Mouse (Mus musculus) adrenal gland, postnatal 36 days (tissue): ENCODE measurements around the gene 2210011C24Rik. TPM values are rescaled to one million over a fixed set of nuclear protein-coding genes. Genes with fewer than 3 reads are reported as not detected.

Experiments
- DNase-seq, 2 experiments: peaks; one replicate each; pipeline ENCODE4 v3.0.0; 2021; ENCODE audit warnings: mixed read lengths in 1 of 2
- long read RNA-seq, 2 experiments: library from polyadenylated mRNA; stranded (forward); transcript quantifications; one replicate each; pipeline ENCODE4 v2.0.0; 2021; ENCODE audit warnings: borderline sequencing depth in 2 of 2
- total RNA-seq, 2 experiments: library from RNA; stranded (reverse); gene quantifications; 2 replicates each; pipeline ENCODE4 v1.2.3; 2021

The 2210011C24Rik gene
- not detected for total RNA-seq
- long read RNA-seq, experiment 1: 0 reads
- long read RNA-seq, experiment 2: 0 reads

- peak in 1 of 2 experiments; percentile 31 for DNase-seq
Observed at GRCm38 (mm10) chr8:84011705-84012498, at the start of gene 2210011C24Rik. Gene 2210011C24Rik (minus strand): TSS chr8:84012171.

GRCm38 (mm10) chr8:84060245-84060644 is 48.3 kb upstream of the 2210011C24Rik start:
- DNase-seq: no peak

- no peak for DNase-seq
Observed at GRCm38 (mm10) chr8:84059226-84059625, 47.3 kb upstream of the 2210011C24Rik start.

- no peak for DNase-seq
Observed at GRCm38 (mm10) chr8:84057827-84058226, 45.9 kb upstream of the 2210011C24Rik start.

- DNase-seq: no peak
Observed at GRCm38 (mm10) chr8:84053229-84053628, 41.3 kb upstream of the 2210011C24Rik start.

- DNase-seq: no peak
Observed at GRCm38 (mm10) chr8:84052746-84053145, 40.8 kb upstream of the 2210011C24Rik start.

- DNase-seq: no peak
Observed at GRCm38 (mm10) chr8:84048171-84048570, 36.2 kb upstream of the 2210011C24Rik start.

GRCm38 (mm10) chr8:84046505-84046904 is 34.5 kb upstream of the 2210011C24Rik start:
- no peak for DNase-seq

GRCm38 (mm10) chr8:84044900-84045299 is 32.9 kb upstream of the 2210011C24Rik start, which contains the start of gene Rln3:
Gene Rln3 (minus strand): TSS chr8:84045000.
- no peak for DNase-seq

- no peak for DNase-seq
Observed at GRCm38 (mm10) chr8:84044103-84044502, 32.1 kb upstream of the 2210011C24Rik start.

- no peak for DNase-seq
Observed at GRCm38 (mm10) chr8:84042948-84043342, 31.0 kb upstream of the 2210011C24Rik start.

- peak; percentile 77 to 85 for DNase-seq
Observed at GRCm38 (mm10) chr8:84042066-84042947, 30.3 kb upstream of the 2210011C24Rik start, which contains the start of gene Il27ra. Gene Il27ra (minus strand): TSS chr8:84042589.

- peak; percentile 75 to 79 for DNase-seq
Observed at GRCm38 (mm10) chr8:84039050-84039449, 27.1 kb upstream of the 2210011C24Rik start.

GRCm38 (mm10) chr8:84038015-84038414 is 26.0 kb upstream of the 2210011C24Rik start:
- DNase-seq: peak; percentile 71 to 76

GRCm38 (mm10) chr8:84032777-84033176 is 20.8 kb upstream of the 2210011C24Rik start:
- DNase-seq: peak; percentile 39 to 45

- DNase-seq: no peak
Observed at GRCm38 (mm10) chr8:84029272-84029671, 17.3 kb upstream of the 2210011C24Rik start.

GRCm38 (mm10) chr8:84027449-84027848 is 15.5 kb upstream of the 2210011C24Rik start:
- DNase-seq: no peak

- DNase-seq: peak; percentile 69 to 81
Observed at GRCm38 (mm10) chr8:84025863-84026262, 13.9 kb upstream of the 2210011C24Rik start.

- DNase-seq: peak; percentile 64 to 72
Observed at GRCm38 (mm10) chr8:84024171-84024570, 12.2 kb upstream of the 2210011C24Rik start.

GRCm38 (mm10) chr8:84023631-84024030 is 11.7 kb upstream of the 2210011C24Rik start:
- no peak for DNase-seq

- no peak for DNase-seq
Observed at GRCm38 (mm10) chr8:84023085-84023484, 11.1 kb upstream of the 2210011C24Rik start.

- no peak for DNase-seq
Observed at GRCm38 (mm10) chr8:84021569-84021968, 9.6 kb upstream of the 2210011C24Rik start.

GRCm38 (mm10) chr8:84021096-84021495 is 9.1 kb upstream of the 2210011C24Rik start, which contains the start of gene Palm3:
Gene Palm3 (plus strand): TSS chr8:84021471.
- no peak for DNase-seq
